Mouse (Mus musculus) spleen, adult 12 weeks (tissue): ENCODE data around the gene Ppm1j.
"Not testable (repeated sequence)": the region's sequence is repeated elsewhere in the genome, so short reads cannot be mapped to it uniquely, and the experiment has no call there.

ENCODE experiments used
- DNase-seq: peaks from one replicate; pipeline ENCODE4 v3.0.0; 2022; ENCODE audit warnings: low spot score

Ppm1j gene

DNA sequence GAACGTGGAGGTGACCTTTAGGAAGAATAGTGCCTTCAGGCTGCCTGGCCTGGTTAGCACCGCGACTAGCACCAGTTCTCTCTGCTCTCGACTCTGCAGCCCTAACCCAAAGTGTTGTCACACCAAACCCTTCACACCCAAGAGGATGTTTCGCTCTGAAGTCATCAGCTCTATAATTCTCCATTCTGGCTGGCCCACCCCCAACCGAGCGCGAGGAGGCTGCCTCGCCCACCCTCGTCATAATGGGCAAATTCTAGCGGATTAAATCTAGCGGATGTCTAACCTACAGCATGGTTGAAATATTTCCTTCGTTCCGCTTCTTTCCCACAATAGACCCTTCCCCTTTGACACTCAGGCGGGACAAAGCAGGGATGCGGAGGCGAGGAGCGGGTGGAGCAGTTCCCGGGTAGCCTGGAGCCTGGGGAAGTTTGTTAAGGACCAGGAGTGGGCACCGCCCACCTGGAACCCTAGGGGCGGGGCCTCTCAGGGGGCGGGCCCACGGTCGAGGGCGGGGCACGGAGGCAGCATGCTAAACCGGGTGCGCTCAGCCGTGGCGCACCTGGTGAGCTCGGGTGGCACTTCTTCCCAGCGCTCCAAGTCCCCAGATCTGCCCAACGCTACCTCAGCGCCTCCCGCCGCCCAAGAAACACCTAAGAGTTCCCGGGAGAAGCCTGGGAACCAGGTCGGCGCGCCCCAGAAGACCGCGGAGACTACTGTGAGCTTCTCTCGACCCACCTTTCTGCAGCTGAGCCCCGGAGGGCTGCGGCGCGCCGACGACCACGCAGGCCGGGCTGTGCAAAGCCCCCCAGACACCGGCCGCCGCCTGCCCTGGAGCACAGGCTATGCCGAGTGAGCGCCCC lies at the start of gene Ppm1j:
Gene Ppm1j (plus strand): TSS at position 496 of the 860 bp plus-strand sequence.
- DNase-seq: peak; percentile 42

DNA sequence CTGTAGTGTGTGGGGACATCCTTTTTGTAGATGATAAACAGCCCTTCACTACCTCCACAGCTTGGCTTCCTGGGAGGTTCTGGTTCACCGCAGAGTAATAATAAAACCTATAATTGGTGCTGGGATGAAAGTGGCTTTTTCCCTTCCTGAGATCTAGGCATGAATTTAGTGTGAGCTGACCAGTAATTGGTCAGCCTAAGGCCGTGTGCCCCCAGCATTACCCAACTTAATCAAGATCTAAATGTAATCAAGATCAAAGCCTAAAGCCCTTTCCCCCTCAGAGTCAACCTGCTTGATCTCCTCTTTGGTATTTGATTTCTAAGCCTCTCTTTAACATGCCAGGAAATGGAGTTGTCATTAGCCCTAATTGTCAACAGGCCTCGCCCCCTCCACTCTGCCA lies 47.9 kb upstream of the Ppm1j start:
- DNase-seq: no peak

DNA sequence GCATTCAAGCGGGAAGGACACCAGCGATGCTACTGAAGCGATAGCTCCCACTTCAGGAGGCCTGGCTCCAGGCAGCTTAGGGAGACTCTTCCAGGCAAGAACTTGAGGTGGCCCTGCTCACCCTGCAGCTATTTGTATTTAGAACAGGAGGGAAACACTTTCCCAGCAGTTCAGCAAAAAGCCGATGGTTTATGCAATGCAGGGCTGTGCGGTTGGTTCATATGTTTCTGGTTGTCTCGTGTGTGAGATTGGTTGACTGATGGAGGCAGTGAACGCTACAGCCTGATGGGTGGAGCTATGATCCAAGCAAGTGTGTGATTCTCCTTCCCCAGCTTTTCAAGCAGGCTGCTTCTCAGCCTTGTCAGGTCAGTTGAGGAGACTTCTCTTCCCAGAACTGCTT lies 46.2 kb upstream of the Ppm1j start:
- DNase-seq: no peak

DNA sequence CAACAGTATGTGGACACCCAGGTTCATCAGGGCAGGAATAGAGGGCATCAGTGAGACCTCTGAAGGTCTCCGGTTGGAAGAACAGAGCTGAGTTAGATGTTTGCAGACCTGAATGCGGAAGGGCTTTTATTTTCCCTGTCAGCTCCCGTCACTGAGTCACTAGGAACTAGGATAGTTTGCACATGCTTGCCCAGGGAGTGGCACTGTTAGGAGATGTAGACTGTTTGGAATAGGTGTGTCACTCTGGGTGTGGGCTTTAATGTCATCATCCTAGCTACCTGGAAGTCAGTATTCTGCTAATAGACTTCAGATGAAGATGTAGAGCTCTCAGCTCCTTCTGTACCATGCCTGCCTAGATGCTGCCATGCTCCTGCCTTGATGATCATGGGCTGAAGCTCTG lies 38.9 kb upstream of the Ppm1j start:
- DNase-seq: no peak

DNA sequence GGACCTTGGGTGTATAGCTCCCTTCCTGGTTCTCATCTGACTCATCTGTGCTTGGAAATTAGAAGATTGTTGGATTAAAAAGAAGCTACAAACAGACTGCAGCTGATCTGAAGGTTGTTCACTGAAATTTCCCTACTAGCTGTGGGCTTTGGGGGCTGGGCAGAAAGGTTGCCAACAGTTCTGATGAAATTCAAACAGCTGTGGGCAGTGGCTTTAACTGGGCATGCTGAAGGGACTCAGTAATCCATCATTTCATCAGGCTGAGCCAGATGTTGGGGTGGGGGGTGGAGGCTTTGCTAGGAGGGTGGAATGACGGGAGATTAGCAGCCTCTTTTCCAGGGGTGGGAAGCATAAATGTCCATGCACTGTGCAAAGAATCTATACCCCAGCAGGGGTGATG lies 37.7 kb upstream of the Ppm1j start:
- DNase-seq: no peak

DNA sequence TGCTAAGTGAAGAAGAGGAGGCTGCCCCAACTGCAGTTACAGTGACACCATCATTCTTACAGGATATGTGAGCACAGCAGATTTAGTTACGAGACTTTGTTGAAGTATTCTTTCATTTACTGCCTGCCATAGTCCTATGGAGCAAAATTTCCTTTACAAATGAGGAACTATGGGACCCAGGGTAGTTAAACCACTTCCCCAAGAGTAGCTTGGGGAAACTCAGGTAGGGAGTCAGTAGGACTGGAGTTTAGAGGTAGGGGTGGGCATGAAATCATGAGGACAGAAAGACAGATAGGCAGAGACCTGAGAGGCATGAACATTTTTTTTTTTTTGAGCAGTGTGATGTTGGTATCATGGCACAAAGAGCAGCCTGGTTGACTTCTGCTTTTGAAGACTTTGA lies 37.0 kb upstream of the Ppm1j start:
- DNase-seq: no peak

DNA sequence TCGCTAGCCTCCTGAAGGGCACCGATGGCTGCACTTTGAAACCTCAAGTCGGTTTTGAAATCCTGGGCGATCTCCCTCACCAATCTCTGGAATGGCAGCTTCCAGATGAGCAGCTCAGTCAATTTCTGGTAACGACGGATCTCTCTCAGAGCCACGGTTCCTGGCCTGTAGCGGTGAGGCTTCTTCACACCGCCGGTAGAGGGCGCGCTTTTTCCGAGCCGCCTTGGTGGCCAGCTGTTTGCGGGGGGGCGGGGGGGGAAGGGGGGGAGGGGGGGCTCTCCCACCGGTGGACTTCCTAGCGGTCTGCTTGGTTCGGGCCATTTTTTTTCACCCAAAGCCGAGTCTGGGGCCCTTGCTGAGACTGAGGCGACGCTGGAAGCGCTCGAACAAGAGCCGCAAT lies 28.0 kb upstream of the Ppm1j start:
- not testable (repeated sequence) for DNase-seq

DNA sequence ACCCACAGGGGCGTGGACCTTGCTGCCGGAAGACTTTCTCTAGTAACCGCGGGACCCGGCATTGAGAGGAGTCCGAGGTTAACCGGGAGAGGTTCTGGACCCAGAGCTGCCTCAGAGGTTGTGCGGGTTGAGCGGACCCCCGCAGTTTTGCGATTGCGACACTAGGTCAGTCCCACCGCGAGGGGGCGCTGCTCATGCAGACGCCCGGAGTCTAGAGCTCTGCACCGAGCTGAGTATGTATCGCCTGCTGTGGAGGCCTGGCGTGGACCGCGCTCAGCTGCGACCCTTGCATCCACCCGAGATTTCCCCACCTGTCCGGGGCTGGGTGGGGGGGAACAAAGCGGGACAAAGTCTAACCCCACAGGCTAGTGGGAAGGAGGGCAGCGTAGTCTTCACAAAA lies 22.4 kb upstream of the Ppm1j start:
- peak; percentile 62 for DNase-seq

DNA sequence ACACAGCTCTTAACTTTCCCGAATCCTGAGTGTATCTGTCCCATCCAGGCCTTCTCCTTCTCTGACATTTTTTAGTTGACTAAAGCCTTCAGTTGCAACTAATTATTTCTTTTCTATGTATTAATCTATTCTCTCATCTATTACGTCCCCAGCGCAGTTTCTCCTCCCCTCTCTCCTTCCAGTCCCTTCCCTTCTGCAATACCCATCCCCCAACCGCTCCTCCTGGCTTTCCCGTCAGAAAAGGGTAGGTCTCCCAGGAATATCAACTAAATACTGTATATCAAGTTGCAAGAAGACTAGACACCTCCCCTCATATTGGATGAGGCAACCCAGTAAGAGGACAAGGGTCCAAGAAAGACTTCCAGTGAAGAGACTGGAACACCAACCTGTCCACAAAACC lies 22.0 kb upstream of the Ppm1j start:
- no peak for DNase-seq

DNA sequence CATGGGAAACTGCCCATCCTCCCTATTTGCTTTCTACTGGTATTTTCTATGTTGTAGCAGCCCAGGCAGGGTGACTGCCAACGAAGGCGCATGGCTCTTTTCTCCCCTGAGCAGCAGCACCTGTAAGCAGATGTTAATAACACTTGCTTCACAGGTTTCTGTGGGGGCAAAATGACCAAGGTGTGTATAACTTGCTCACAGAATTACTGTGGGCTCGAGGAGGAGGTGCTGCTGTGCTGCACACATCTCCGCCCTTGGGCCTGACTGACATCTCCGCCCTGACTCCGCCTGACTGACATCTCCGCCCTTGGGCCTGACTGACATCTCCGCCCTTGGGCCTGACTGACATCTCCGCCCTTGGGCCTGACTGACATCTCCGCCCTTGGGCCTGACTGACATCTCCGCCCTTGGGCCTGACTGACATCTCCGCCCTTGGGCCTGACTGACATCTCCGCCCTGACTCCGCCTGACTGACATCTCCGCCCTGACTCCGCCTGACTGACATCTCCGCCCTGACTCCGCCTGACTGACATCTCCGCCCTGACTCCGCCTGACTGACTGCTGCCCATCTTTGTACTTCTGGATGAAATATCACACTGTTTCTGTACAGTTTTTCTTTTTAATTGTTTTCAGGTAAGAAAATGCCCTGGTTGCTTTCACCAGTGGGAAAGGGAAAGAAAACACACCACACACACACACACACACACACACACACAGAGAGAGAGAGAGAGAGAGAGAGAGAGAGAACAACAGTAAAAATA lies 18.6 kb upstream of the Ppm1j start:
- peak; percentile 40 for DNase-seq

DNA sequence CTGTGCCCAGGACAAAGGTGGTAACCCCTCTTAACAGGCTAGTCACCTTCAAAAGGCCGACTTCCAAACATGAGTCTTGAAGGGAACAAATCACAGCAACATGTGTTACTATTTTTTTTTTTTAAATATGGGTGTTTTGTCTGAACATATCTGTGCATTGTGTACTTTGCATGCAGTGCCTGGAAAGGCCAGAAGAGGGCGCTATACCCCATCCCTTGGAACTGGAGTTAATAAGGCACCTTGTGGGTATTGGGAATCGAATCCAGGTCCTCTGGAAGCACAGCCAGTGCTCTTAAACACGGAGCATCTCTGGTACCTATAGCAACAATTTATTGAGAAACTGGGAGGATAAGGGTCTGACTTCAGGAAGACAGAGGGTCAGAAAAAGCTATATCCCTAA lies 15.8 kb upstream of the Ppm1j start:
- no peak for DNase-seq

DNA sequence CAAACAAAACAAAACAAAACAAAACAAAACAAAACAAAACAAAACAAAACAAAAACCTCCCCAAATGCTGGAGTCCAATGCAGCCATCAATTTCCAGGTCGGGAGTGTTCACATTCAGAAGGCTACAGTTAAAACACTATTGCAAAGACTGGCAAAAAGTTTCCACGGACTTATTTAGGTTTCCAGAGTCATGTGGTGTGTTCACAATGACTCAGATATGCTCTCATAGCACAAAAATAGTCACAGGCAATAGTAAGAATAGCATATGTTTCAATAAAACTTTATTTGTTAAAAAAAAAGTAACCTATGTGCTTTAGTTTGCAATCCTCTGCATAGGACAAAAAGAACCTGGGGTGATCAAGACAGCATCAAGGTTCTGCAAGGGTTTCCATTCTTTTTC lies 13.7 kb upstream of the Ppm1j start:
- DNase-seq: no peak

DNA sequence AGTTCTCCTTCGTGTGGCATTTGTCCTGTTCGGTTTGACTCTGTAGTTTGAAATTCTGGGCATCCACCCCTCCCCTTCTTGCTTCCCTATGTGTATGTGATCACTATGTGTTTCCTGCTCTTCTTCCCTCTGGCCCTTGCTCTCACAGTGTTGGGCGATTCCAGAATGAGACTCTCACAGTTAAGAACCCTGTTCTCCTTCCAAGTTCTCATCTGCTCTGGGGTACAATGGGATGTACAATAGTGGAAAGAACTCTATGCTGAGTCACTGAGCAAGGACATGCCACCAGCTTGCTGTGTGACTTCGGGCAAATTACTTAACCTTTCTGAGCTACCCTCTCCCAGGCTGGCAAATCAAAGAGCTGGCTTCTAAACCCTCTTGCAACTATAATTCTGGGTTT lies 13.1 kb upstream of the Ppm1j start:
- no peak for DNase-seq

DNA sequence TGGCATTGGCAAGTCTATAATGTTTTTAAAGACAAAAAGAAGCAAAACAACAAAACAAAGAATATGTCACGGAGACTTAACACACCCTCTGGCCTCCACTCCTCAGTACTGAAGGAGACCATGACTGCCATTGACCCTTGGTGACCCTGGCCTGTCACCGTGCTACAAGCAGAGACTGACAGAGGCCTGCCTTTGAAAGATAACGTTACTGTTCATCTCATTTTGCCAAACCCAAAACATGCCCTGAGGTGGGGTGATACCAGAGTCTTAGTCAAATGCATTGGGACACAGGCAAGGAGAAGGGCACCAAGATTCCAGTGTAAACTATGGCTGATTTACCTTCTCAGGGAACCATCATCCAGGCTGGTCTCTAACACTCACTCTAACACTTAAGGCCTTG lies 11.7 kb upstream of the Ppm1j start:
- no peak for DNase-seq

DNA sequence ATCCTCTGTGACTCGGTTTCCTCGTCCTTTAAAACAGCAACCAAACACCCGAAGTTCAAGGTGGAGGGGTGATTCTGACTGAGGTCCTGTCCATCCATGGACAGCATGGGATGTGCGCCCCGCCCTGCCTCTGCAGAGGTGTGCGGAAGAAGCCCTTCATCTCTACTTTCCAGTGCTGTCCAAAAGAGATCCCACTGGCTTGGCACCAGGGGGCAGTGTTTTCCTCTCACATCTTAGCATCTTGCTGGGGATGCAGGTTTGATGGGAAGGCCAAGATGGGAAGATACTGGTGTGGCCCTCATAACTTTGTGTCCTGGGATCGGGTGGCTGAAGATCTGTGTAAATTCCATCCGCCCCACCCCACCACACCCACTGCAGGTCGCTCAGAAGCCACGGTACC lies 10.8 kb upstream of the Ppm1j start:
- DNase-seq: no peak

DNA sequence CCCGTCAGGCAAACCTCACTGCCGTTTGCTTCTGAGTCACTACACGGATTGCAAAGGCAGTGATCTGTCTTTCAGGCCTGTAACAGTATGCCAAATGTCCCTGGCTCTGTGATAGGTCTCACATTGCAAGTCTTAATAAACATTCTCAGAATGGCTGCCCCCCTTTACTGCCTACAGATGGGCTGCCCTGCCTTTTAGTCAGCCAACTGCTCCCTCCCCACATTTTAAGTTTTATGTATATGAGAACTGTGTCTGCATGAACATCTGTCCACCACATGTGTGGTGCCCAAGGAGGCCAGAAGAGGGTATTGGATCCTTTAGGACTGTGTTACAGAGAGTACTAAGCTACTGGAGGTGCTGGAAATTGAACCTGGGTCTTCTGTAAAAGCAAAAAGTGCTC lies 9.9 kb upstream of the Ppm1j start:
- no peak for DNase-seq

DNA sequence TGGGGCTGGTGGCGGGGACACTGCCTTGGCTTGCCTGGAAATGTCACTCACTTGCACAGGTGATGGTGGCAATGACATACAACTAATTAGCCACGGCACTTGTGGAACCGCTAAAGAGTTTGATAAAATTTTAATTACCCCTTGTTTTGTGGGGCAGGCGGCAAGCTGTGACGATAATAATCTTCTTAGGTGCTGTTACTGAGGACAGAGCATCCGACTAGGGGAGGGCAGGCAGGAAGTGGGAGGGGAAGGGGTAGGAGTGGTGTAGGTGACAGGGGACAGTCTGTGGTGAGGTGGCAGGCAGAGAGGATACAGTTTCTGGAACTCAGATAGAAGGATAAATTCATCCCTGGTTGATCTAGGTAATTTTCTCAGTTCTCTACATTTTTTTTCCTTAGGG lies 9.4 kb upstream of the Ppm1j start:
- no peak for DNase-seq

DNA sequence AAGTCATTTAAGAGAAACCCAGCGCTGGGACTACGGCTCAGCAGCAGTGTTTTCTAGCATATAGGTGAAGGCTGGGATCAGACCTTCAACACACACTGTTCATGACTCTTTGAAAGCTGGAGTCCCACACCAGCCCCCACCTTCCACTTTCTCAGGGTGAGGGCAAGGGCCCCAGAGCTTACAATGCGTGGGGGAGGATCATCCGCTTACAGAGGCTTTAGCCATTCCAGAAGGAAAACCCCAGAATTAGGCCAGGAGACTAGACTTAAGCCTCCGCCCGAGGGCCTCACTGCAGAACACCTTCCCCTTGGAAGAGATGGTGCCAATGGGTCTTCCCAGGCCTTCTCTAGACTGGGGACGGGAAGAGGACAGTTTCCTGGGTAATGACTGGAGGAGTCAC lies 7.6 kb upstream of the Ppm1j start:
- DNase-seq: no peak

DNA sequence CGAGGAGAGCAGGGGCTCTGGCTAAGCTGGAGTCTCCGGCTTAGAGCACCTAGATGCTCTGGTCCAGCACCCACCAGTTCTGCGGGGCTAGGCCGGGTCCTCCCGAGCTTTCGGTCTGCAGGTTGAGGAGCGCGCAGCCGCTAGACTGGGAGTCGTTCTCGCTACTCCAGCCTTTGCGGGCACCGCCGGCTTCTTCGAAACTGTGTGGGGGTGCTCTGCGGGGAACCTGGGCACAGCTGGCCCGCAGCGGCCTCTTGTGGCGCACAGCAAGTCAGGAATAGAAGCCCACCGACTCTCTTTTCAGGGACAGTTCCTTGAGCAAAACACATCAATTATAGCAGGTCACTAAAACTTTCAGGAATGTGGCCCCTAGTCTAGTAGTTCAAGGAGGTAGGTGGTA lies 3.5 kb upstream of the Ppm1j start:
- DNase-seq: no peak

DNA sequence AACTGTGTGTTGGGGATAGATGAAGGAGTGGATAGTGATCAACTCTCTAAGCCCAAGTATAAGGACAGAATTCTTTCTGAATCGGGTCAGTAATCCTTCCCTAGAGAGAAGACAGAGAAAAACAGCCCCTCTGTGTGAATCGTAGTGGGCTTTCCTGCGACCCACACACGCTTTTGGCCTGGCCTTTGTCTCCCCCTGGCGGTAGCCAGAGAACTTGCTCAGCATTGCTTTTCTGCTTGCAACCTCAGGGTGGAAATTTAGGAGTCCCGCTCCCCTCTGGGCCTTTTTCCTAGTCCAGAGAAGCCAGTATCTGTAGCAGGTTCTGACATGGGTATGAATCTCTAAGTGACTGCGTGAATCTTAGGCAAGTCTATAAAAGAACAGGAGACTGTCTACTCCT lies 907 bp upstream of the Ppm1j start:
- peak; percentile 45 for DNase-seq

DNA sequence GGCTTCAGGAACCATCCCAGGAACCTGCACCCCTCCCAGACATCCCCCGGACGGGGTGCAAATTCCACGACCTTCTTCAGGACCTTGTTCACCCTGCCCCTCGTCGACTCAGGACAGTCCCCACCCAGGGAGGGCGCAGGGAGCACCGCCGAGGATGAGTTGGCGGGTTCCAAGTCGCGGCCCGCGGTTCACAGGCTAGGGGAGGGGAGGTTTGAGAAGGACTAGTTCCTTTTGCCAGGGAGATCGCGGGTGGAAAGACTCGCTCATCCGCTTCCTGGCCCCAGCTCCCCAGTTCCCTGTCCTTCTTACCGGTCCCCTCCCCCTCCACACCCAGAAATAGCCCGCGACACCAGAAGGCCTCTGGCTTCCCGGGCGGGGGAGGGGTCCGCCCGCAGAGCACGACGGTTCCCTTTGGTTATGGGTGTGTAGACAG lies 631 bp downstream of the Ppm1j start, which contains the start of gene Fam19a3:
Gene Fam19a3 (minus strand): TSS at position 370 of the 433 bp plus-strand sequence.
- DNase-seq: no peak

DNA sequence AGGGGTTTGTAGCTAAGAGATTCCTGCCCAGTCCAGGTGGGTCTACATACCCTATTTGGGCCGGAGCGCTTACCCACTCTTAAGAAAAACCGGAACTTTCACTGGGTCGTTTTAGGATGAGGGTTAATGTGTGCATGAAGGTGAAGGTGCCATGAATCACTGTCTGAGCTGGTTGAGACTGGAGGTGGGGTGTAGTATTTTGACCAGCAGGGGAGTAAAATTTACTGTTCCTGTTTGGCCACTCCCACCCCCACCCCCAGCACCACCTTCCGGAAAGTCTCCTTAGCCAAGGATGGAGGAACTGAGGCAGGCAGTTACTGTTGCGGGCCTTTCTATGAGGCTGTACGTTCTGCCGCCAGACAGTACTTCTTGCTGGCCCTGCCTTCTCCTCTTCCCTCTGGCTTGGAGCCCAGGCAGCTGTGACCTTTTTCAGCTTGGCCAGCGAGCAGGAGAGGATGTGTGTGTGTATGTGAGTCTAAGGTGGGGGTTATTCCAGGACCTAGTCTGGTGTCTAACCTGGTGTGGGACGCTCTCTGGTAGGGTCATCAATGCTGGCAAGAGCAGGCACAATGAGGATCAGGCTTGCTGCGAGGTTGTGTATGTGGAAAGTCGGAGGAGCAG lies 1.3 kb downstream of the Ppm1j start:
- no peak for DNase-seq

DNA sequence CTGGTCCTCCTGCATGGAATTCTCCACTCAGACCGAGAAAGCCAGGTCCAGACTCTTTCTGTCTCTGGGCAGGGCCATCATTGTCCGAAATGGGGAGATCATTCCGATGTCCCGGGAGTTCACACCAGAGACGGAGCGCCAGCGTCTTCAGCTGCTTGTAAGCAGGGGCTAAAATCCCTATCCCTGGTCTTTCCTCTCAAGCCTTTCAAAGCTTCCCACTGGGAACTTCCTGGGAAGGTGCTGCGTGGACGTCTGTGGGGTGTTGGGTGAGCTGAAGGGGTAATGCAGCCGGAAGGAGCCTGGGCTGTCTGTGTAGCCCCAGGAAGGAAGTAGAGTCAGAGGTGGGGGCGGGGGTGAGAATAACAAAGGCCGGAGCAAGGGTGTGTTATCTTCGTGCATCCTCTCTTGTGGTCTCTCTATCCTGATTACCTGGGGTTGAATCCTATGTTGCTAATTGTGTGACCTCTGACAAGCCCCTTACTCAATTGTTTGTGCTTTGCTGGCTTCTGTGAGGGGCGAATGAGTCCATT lies 3.2 kb downstream of the Ppm1j start:
- no peak for DNase-seq
